Mouse (Mus musculus) midbrain, embryonic 14.5 days (tissue): Measurements from ENCODE around the gene Krt24. TPM values are rescaled to one million over a fixed set of nuclear protein-coding genes. Genes with fewer than 3 reads are reported as not detected.

Experiments used
- ATAC-seq: fragments of 200-750 bp; cut with Nextera tagmentation; 2 replicates; pipeline ENCODE4 v1.8.0; 2017; ENCODE audit warnings: moderate number of reproducible peaks, moderate library complexity; ENCODE audit not compliant: low FRiP score, low TSS enrichment
- DNase-seq: peaks from one replicate; pipeline ENCODE4 v3.0.0-alpha.2; 2015
- H3K27ac ChIP-seq: fragments of 300-500 bp; sonication (generic); replicated peaks from 2 replicates; pipeline ENCODE4 v1.5.1; 2014; ENCODE audit warnings: mild to moderate bottlenecking, low read depth, low read length, moderate library complexity
- H3K27me3 ChIP-seq: fragments of 300-500 bp; sonication (generic); 2 replicates; pipeline ENCODE4 v1.6.1; 2014; ENCODE audit warnings: low read length, control low read depth, mixed read lengths; ENCODE audit not compliant: control insufficient read depth, insufficient read depth
- H3K36me3 ChIP-seq: fragments of 300-500 bp; sonication (generic); 2 replicates; pipeline ENCODE4 v1.6.1; 2014; ENCODE audit warnings: low read length, control low read depth; ENCODE audit not compliant: control insufficient read depth, insufficient read depth
- H3K4me1 ChIP-seq: fragments of 300-500 bp; sonication (generic); 2 replicates; pipeline ENCODE4 v1.6.1; 2014; ENCODE audit warnings: mild to moderate bottlenecking, antibody characterized with exemption, low read length, control low read depth; ENCODE audit not compliant: control insufficient read depth, insufficient read depth
- H3K4me2 ChIP-seq: fragments of 300-500 bp; sonication (generic); 2 replicates; pipeline ENCODE4 v1.6.1; 2014; ENCODE audit warnings: mild to moderate bottlenecking, low read length, moderate library complexity
- H3K4me3 ChIP-seq: fragments of 300-500 bp; sonication (generic); replicated peaks from 2 replicates; pipeline ENCODE4 v1.5.1; 2014; ENCODE audit warnings: low read depth, low read length
- H3K9ac ChIP-seq: fragments of 300-500 bp; sonication (generic); replicated peaks from 2 replicates; pipeline ENCODE4 v1.6.1; 2014; ENCODE audit warnings: mild to moderate bottlenecking, low read length, moderate library complexity
- H3K9me3 ChIP-seq: fragments of 300-500 bp; sonication (generic); 2 replicates; pipeline ENCODE4 v1.6.1; 2016; ENCODE audit warnings: low read length, control low read depth, mixed read lengths; ENCODE audit not compliant: control insufficient read depth
- WGBS: fragments of 180-500 bp; shearing (Covaris S2); extraction: QIAGEN DNeasy Blood & Tissue Kit; methylation state at CpG from one replicate; pipeline ENCODE4 v1.1.7; 2014; 5-methylcytosine and 5-hydroxymethylcytosine counted together
- polyA plus RNA-seq: library from polyadenylated mRNA; unstranded; fragments of >200 nt; fragmentation: Nextera tagmentation; extraction: Ambion mirVana; gene quantifications from 2 replicates; pipeline ENCODE4 v1.2.1, GENCODE M21; 2014

Krt24 gene
- not detected in 2 replicates for polyA plus RNA-seq

DNA sequence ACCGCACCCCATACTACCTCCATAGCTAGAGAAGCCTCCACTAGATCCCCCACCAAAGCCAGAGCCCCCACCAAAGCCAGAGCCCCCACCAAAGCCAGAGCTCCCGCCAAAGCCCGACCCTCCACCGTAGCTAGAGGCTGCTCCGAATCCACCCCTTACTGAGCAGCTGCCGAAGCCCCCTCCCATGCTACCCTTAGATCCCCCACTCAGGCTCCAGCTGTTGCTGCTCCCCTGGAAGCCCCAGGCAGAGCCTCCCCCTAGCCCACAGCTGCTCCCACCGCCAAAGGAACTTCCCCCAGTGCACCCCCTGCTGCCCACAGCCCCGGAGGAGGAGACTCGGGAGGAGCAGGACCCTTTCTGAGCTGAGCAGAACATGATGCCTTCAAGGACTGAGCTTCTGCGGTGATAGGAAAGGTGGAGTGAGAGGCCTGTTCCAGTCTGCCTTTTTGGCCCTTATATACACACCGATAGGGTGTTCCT is at the start of gene Krt24:
Krt24 (minus strand) TSS at position 430 of the 480 bp plus-strand sequence.
- ATAC-seq, result no peak
- Histone ChIP-seq H3K9me3 (no peaks in the 10 kb centered on the region), H3K27ac (no peak within 1 kb of the TSS), H3K4me3 (no peak within 1 kb of the TSS), H3K4me1 (peaks cover 4% of the 10 kb centered on the region; the same call in 1 of the 2 replicates), H3K9ac (no peak within 1 kb of the TSS), H3K4me2 (no peak within 1 kb of the TSS), H3K36me3 (no peaks in the 10 kb centered on the region), H3K27me3 (no peaks in the 10 kb centered on the region)
- WGBS, result 51% methylated on average over 11 of the region's 11 CpGs
- DNase-seq, result no peak

- Histone ChIP-seq H3K27ac (0 out of 2 replicates have a peak overlapping the region, but pooled peaks have one; percentile 9), H3K27me3 (no peaks in the 10 kb centered on the region), H3K36me3 (no peaks in the 10 kb centered on the region), H3K9ac (no peak overlapping the region), H3K4me1 (peaks cover 8% of the 10 kb centered on the region; the same call in 1 of the 2 replicates), H3K4me2 (peak overlapping the region; percentile 6; the same call in 1 of the 2 replicates), H3K9me3 (no peaks in the 10 kb centered on the region), H3K4me3 (no peak overlapping the region)
- ATAC-seq (no peak), DNase-seq (peak; percentile 48)
- 27% methylated on average over 13 of the region's 13 CpGs for WGBS
Observed at GRCm38 (mm10) chr11:99333426-99333825, 48.4 kb upstream of the Krt24 start.

DNA sequence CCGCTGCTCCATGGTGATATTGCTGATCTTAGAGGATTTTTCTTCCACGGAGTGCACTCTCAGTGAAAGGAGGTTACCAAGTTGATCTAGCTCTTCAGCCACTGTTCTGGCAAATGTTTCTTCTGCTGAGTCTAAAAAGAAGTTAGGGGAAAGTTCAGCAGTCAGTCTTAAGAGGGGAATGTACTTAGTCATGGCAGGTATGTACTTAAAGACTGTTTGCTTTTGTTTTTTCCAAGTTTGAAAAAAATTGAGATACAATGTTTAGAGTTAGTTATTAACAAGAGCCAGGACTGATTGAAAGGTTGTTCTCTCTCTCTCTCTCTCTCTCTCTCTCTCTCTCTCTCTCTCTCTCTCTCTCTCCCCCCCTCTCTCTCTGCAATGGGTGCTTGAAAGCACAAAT is 44.6 kb upstream of the Krt24 start:
- no peaks in the 10 kb centered on the region for H3K9me3 ChIP-seq
- no peaks in the 10 kb centered on the region for H3K27me3 ChIP-seq
- no peak overlapping the region for H3K27ac ChIP-seq
- no peak overlapping the region for H3K4me3 ChIP-seq
- H3K36me3 ChIP-seq, result no peaks in the 10 kb centered on the region
- H3K9ac ChIP-seq, result no peak overlapping the region
- peaks cover 8% of the 10 kb centered on the region; the same call in 1 of the 2 replicates for H3K4me1 ChIP-seq
- DNase-seq, result no peak
- no peak overlapping the region for H3K4me2 ChIP-seq
- ATAC-seq, result no peak
- WGBS, result 70% methylated on average over 2 of the region's 2 CpGs

DNA sequence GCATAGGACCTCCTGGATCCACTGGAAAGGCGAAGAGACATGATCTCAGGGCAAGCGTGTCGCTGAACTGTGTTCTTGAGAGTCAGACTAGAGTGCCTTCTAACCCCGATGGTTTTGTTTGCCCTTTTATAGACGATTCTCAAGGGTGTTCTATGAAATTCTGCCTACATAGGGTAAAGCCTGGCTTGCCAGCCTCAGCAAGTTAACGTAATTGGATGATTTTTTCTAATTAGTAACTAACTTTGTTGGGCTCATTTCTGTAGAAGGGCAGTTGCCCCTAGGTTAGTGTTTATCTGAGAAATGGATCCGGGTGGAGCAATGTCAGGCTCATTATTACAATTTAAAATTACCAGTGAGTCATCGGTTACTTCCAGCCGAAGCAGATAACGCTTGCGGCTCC is 37.8 kb upstream of the Krt24 start, which contains the start of gene Krt25:
Krt25 (minus strand) TSS at position 101 of the 400 bp plus-strand sequence.
- DNase-seq (no peak), ATAC-seq (no peak)
- Histone ChIP-seq H3K36me3 (no peaks in the 10 kb centered on the region), H3K4me1 (no peaks in the 10 kb centered on the region), H3K27me3 (no peaks in the 10 kb centered on the region), H3K9me3 (no peaks in the 10 kb centered on the region), H3K9ac (no peak within 1 kb of the TSS), H3K27ac (no peak within 1 kb of the TSS), H3K4me2 (no peak within 1 kb of the TSS), H3K4me3 (no peak within 1 kb of the TSS)
- 94% methylated on average over 11 of the region's 11 CpGs for WGBS

- no peak overlapping the region for H3K4me2 ChIP-seq
- H3K9me3 ChIP-seq, result no peaks in the 10 kb centered on the region
- no peaks in the 10 kb centered on the region for H3K36me3 ChIP-seq
- no peak overlapping the region for H3K4me3 ChIP-seq
- H3K27me3 ChIP-seq, result no peaks in the 10 kb centered on the region
- 94% methylated on average over 14 of the region's 14 CpGs for WGBS
- H3K4me1 ChIP-seq, result no peaks in the 10 kb centered on the region
- H3K27ac ChIP-seq, result no peak overlapping the region
- H3K9ac ChIP-seq, result no peak overlapping the region
- ATAC-seq (no peak), DNase-seq (no peak)
Observed at GRCm38 (mm10) chr11:99321094-99321493, 36.0 kb upstream of the Krt24 start.

GRCm38 (mm10) chr11:99319127-99319526 is 34.1 kb upstream of the Krt24 start:
- Histone ChIP-seq H3K4me3 (no peak overlapping the region), H3K27ac (no peak overlapping the region), H3K27me3 (no peaks in the 10 kb centered on the region), H3K36me3 (no peaks in the 10 kb centered on the region), H3K4me2 (no peak overlapping the region), H3K4me1 (no peaks in the 10 kb centered on the region), H3K9me3 (no peaks in the 10 kb centered on the region), H3K9ac (no peak overlapping the region)
- no peak for ATAC-seq
- WGBS, result 80% methylated on average over 9 of the region's 9 CpGs
- DNase-seq, result no peak

DNA sequence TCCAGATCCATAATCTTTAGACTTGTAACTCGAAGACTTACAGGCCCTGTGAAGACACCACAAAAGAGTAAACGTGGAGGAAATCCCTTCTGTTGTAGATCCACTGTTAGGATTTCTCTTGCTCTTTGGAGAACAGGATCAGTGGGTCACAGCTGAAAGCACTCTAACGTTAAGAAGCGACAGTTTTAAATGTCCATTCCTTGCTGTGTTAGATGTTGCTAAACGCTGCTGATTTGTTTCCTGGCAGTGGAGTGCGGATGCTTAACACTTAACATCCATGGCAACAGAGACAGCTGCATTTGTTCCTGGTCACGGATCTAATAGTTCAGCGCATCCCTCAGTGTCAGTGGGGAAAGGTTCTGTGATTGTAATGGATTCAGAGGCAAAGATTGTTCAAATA is 31.5 kb upstream of the Krt24 start:
- H3K9ac ChIP-seq, result no peak overlapping the region
- no peak for ATAC-seq
- no peaks in the 10 kb centered on the region for H3K27me3 ChIP-seq
- WGBS, result 28% methylated on average over 8 of the region's 8 CpGs
- H3K4me3 ChIP-seq, result no peak overlapping the region
- no peak for DNase-seq
- no peaks in the 10 kb centered on the region for H3K4me1 ChIP-seq
- no peak overlapping the region for H3K27ac ChIP-seq
- H3K36me3 ChIP-seq, result no peaks in the 10 kb centered on the region
- H3K4me2 ChIP-seq, result no peak overlapping the region
- no peaks in the 10 kb centered on the region for H3K9me3 ChIP-seq

- Histone ChIP-seq H3K4me1 (no peaks in the 10 kb centered on the region), H3K27ac (no peak overlapping the region), H3K36me3 (no peaks in the 10 kb centered on the region), H3K4me3 (no peak overlapping the region), H3K4me2 (no peak overlapping the region), H3K9me3 (no peaks in the 10 kb centered on the region), H3K27me3 (no peaks in the 10 kb centered on the region), H3K9ac (no peak overlapping the region)
- ATAC-seq, result no peak
- no peak for DNase-seq
- 86% methylated on average over 2 of the region's 2 CpGs for WGBS
Observed at GRCm38 (mm10) chr11:99314594-99314993, 29.5 kb upstream of the Krt24 start.

DNA sequence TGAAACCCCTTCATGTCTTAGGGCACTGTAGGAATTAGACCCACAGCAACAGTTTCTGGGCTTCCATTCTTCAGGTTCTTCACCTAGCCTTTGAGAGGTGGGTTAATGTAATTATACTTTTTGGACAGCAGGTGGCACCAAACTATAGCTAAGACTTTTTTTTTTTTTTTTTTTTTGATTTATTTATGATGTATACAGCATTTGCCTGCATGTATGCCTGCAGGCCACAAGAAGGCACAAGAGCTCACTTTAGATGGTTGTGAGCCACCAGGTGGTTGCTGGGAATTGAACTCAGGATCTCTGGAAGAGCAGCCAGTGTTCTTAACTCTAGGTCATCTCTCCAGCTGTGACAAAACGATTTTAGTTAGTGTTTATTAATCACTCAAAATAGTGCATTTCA is 25.8 kb upstream of the Krt24 start:
- DNase-seq, result peak; percentile 84
- Histone ChIP-seq H3K4me1 (no peaks in the 10 kb centered on the region), H3K4me3 (no peak overlapping the region), H3K4me2 (no peak overlapping the region), H3K36me3 (no peaks in the 10 kb centered on the region), H3K27me3 (no peaks in the 10 kb centered on the region), H3K27ac (no peak overlapping the region), H3K9ac (no peak overlapping the region), H3K9me3 (no peaks in the 10 kb centered on the region)
- ATAC-seq, result no peak
- 93% methylated on average over 1 of the region's 1 CpGs for WGBS
